Mouse (Mus musculus) liver, embryonic 11.5 days (tissue): ENCODE data around the gene Ifitm6. TPM values are rescaled to one million over a fixed set of nuclear protein-coding genes. Genes with fewer than 3 reads are reported as not detected.
"Not testable (repeated sequence)": the region's sequence is repeated elsewhere in the genome, so short reads cannot be mapped to it uniquely, and the experiment has no call there.

Experiments used
- ATAC-seq: fragments of 200-750 bp; cut with Nextera tagmentation; replicated peaks from 2 replicates; pipeline ENCODE4 v1.8.0; 2017; ENCODE audit warnings: moderate number of reproducible peaks, mild to moderate bottlenecking, moderate TSS enrichment, moderate library complexity; ENCODE audit not compliant: low FRiP score
- DNase-seq: peaks from one replicate; pipeline ENCODE4 v3.0.0-alpha.2; 2017; ENCODE audit warnings: low spot score
- H3K27ac ChIP-seq: fragments of 300-500 bp; sonication (generic); 2 replicates; pipeline ENCODE4 v1.5.1; 2014; ENCODE audit warnings: mild to moderate bottlenecking, low read depth, low read length, control low read depth
- H3K27me3 ChIP-seq: fragments of 300-500 bp; sonication (generic); replicated peaks from 2 replicates; pipeline ENCODE4 v1.6.1; 2014; ENCODE audit warnings: low read length, mixed read lengths; ENCODE audit not compliant: control insufficient read depth, insufficient read depth
- H3K36me3 ChIP-seq: fragments of 300-500 bp; sonication (generic); 2 replicates; pipeline ENCODE4 v1.6.1; 2014; ENCODE audit warnings: mild to moderate bottlenecking, low read length, moderate library complexity, mixed read lengths; ENCODE audit not compliant: control insufficient read depth, insufficient read depth
- H3K4me1 ChIP-seq: fragments of 300-500 bp; sonication (generic); replicated peaks from 2 replicates; pipeline ENCODE4 v1.6.1; 2014; ENCODE audit warnings: low read length, mixed read lengths; ENCODE audit not compliant: control insufficient read depth, insufficient read depth
- H3K4me2 ChIP-seq: fragments of 300-500 bp; sonication (generic); 2 replicates; pipeline ENCODE4 v1.6.1; 2014; ENCODE audit warnings: mild to moderate bottlenecking, control low read depth, moderate library complexity
- H3K4me3 ChIP-seq: fragments of 300-500 bp; sonication (generic); 2 replicates; pipeline ENCODE4 v1.5.1; 2014; ENCODE audit warnings: low read depth, low read length, control low read depth
- H3K9ac ChIP-seq: fragments of 300-500 bp; sonication (generic); 2 replicates; pipeline ENCODE4 v1.6.1; 2014; ENCODE audit warnings: low read depth, low read length, control low read depth
- H3K9me3 ChIP-seq: fragments of 300-500 bp; sonication (generic); 2 replicates; pipeline ENCODE4 v1.6.1; 2016; ENCODE audit warnings: low read length, inconsistent platforms, mixed read lengths; ENCODE audit not compliant: control insufficient read depth
- WGBS: fragments of 180-500 bp; shearing (Covaris S2); extraction: QIAGEN DNeasy Blood & Tissue Kit; methylation state at CpG from one replicate; pipeline ENCODE4 v1.1.7; 2014; 5-methylcytosine and 5-hydroxymethylcytosine counted together
- polyA plus RNA-seq: library from polyadenylated mRNA; unstranded; fragments of >200 nt; fragmentation: Nextera tagmentation; extraction: Ambion mirVana; gene quantifications from 2 replicates; pipeline ENCODE4 v1.2.1, GENCODE M21; 2014

Ifitm6 gene
- polyA plus RNA-seq, 1 experiment from 2014 or later: 0.90 TPM

- Histone ChIP-seq H3K36me3 (no peaks in the 10 kb centered on the region), H3K4me2 (no peak overlapping the region), H3K27ac (no peak overlapping the region), H3K27me3 (no peaks in the 10 kb centered on the region; the same call in 1 of the 2 replicates), H3K4me3 (no peak overlapping the region), H3K9me3 (no peaks in the 10 kb centered on the region), H3K4me1 (peaks cover 11% of the 10 kb centered on the region), H3K9ac (no peak overlapping the region)
- ATAC-seq: no peak
- WGBS: 38% methylated on average over 3 of the region's 3 CpGs
- no peak for DNase-seq
These were observed 42.3 kb downstream of the Ifitm6 start for GRCm38 (mm10) chr7:140975465-140975864.

DNA sequence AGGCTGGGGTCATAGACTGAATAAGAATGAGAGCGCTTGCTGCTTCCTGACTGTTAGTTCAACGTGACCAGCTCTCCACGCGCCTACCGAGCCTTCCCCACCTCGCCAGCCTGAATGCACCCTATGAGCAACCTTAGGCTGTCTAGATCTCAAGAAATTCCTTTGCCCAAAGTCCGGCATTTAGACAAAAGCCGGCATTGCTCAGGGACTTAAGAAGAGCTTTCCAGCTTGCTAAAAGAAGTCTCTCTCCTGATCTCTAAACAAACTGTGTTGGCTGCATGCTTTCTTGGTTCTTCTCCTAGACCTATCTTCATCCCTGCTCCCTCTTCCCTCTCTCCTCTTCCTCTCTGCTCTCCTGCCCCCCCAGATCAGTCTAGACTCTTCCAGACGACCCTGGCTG is 42.8 kb downstream of the Ifitm6 start:
- ATAC-seq (no peak), DNase-seq (no peak)
- H3K4me1 ChIP-seq: peaks cover 11% of the 10 kb centered on the region
- no peak overlapping the region for H3K4me2 ChIP-seq
- H3K27ac ChIP-seq: no peak overlapping the region
- no peaks in the 10 kb centered on the region; the same call in 1 of the 2 replicates for H3K27me3 ChIP-seq
- H3K9me3 ChIP-seq: no peaks in the 10 kb centered on the region
- no peak overlapping the region for H3K9ac ChIP-seq
- H3K36me3 ChIP-seq: no peaks in the 10 kb centered on the region
- 24% methylated on average over 9 of the region's 9 CpGs for WGBS
- H3K4me3 ChIP-seq: no peak overlapping the region

DNA sequence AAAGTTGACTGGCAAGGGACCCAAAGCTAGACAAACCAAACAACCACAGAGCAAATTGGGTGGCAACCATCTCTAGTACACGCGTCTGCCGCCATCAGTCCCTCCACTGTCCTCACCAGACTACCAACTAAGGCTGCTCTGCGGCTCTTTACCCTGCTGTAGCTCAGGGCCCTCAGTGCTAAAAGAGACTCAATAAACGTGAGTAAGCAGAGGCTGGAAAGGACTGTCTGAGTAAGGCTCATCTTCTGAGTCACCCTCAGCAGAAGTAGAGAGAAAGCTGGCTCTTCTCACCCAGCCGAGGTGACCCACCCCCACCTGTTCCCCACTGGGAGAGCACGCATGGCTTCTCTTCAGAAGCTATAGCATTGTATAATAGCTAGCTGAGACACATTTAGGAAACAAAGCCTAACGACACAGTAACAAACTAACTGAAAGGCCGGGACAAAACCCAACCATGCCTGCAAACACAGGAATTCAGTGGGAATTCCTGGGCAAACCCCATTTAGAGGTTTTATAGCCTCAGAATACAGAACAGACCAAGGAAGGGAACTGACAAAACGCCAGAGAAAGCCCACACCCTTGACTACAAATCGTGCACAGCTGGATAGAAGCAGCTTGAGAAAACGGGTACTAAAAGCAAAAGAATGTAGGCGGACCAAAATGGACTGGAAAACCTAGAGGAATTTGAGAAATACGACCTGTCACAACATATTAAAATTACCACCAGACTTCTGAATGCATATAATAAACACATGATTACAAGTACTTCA is 44.1 kb downstream of the Ifitm6 start:
- Histone ChIP-seq H3K4me3 (no peak overlapping the region), H3K27ac (no peak overlapping the region), H3K36me3 (no peaks in the 10 kb centered on the region), H3K9ac (no peak overlapping the region), H3K4me2 (no peak overlapping the region), H3K9me3 (no peaks in the 10 kb centered on the region), H3K27me3 (no peaks in the 10 kb centered on the region), H3K4me1 (peaks cover 11% of the 10 kb centered on the region)
- 49% methylated on average over 14 of the region's 14 CpGs for WGBS
- ATAC-seq (no peak), DNase-seq (no peak)

DNA sequence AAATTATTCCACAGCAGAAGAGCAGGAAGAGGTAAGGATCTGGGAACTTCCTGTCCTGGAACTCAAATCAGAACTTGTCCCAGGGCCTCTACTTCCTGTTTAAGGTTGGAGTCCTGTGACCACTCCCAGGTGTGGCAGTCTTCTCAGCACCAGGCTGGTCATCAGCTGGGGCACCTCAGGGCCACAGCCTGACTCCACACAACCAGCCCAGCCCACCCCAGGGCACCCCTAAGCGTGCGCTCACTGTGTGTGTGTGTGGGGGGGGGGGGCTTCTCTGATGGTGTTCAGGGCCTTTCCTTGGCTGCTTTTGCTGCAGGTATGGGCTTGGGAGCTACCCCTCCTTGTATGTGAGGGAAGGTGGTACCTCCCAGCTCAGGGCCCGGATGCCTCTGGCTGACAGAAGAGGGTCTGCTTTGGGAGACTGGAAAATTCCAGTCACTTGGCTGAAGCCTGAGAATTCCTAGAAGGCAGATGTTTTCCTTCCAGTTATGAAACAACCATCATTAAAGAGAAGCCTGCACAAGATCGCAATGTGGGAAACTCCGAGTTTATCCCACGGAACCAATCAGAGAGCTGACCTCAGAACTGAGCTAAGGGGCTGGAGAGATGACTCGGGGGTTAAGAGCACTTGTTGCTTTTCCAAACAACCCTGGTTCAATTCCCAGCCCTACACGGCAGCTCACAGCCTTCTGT is 46.1 kb downstream of the Ifitm6 start:
- ATAC-seq: no peak; the same call in 1 of the 2 replicates
- Histone ChIP-seq H3K36me3 (no peaks in the 10 kb centered on the region), H3K4me2 (no peak overlapping the region), H3K27ac (peak overlapping the region; percentile 41; the same call in 1 of the 2 replicates), H3K4me1 (peaks cover 11% of the 10 kb centered on the region), H3K9me3 (no peaks in the 10 kb centered on the region), H3K9ac (no peak overlapping the region), H3K27me3 (no peaks in the 10 kb centered on the region), H3K4me3 (no peak overlapping the region)
- DNase-seq: no peak
- 73% methylated on average over 8 of the region's 8 CpGs for whole genome bisulfite sequencing

DNA sequence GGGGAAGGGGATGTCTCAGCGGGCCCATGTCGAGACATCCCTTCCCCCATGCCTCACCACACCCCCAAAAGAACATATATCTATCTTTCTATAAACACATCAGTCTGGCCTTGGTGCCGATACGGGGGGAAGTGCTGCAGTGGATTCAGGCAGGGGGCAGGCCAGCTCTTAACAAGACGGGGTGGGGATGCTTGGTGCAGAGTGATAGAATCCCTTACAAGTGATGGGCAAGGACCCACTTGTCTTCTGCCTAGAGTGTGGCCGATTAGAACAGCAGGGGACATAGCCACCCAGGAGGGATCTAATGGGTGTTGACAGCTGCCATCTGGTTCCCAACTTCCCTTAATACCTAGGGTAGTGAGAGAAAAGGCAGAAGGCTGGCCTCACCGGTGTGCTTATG is 46.8 kb downstream of the Ifitm6 start:
- Histone ChIP-seq H3K4me2 (no peak overlapping the region), H3K27ac (no peak overlapping the region), H3K27me3 (no peaks in the 10 kb centered on the region), H3K4me3 (no peak overlapping the region), H3K4me1 (peaks cover 11% of the 10 kb centered on the region), H3K9ac (no peak overlapping the region), H3K9me3 (no peaks in the 10 kb centered on the region), H3K36me3 (no peaks in the 10 kb centered on the region)
- DNase-seq: no peak
- no peak for ATAC-seq
- WGBS: 41% methylated on average over 7 of the region's 7 CpGs

DNA sequence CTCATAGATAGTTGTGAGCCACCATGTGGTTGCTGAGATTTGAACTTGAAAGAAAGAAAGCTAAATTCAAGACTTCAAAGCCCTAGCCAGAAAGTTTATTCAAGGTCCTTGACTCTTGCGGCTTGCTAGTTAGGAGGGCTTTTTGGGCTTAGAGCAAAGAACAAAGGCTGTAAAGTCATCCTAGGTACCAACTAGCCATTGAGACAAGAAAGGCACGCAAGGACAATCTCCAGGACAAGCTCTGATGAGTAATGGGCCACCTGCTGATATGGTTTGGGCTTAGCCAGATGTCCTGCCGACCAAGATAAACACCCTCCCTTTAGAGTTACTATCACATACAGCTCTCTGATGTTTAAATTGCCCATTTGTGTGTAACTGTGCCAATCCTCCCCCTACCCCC is 49.0 kb downstream of the Ifitm6 start:
- WGBS: 20% methylated on average over 3 of the region's 3 CpGs
- not testable (repeated sequence) for H3K9me3 ChIP-seq, H3K27ac ChIP-seq, H3K27me3 ChIP-seq, DNase-seq, H3K36me3 ChIP-seq, ATAC-seq, H3K4me3 ChIP-seq, H3K9ac ChIP-seq, H3K4me2 ChIP-seq
- H3K4me1 ChIP-seq: peaks cover 11% of the 10 kb centered on the region

DNA sequence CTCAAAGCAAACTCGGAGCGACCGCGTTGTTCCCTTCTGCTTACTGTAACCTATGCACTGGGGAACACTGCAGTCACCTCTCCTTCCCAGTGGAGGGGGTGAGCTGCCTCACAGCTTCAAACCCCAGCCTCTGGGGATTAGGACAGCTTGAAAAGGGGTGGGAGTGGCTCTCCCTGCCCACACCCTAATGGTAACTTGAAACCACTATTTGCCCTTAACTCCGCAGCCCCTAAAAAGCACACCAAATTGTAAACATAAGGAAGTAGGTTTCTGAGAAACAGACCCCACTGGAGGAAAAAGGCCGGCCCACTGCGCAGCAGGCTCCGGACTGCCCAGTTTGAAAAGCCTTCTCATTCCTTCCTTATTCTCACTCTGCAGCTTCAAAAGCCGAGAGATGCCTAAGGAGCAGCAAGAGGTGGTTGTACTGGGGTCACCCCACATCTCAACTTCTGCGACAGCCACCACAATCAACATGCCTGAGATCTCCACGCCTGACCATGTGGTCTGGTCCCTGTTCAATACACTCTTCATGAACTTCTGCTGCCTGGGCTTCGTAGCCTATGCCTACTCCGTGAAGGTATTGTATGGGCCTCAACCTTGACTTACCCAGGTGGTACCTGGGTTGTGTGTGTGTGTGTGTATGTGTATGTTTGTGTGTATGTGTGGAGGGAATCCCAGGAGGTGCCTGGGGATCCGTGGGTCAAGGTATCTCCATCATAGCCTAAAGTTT is 49.7 kb downstream of the Ifitm6 start:
- Histone ChIP-seq H3K9ac (no peak overlapping the region), H3K27ac (no peak overlapping the region), H3K4me1 (peaks cover 11% of the 10 kb centered on the region), H3K9me3 (no peaks in the 10 kb centered on the region), H3K36me3 (no peaks in the 10 kb centered on the region), H3K4me2 (peak overlapping the region; percentile 23; the same call in 1 of the 2 replicates), H3K27me3 (no peaks in the 10 kb centered on the region), H3K4me3 (no peak overlapping the region)
- DNase-seq (no peak), ATAC-seq (0 out of 2 replicates have a peak, but pooled peaks have one; percentile 20)
- 16% methylated on average over 14 of the region's 14 CpGs for WGBS

DNA sequence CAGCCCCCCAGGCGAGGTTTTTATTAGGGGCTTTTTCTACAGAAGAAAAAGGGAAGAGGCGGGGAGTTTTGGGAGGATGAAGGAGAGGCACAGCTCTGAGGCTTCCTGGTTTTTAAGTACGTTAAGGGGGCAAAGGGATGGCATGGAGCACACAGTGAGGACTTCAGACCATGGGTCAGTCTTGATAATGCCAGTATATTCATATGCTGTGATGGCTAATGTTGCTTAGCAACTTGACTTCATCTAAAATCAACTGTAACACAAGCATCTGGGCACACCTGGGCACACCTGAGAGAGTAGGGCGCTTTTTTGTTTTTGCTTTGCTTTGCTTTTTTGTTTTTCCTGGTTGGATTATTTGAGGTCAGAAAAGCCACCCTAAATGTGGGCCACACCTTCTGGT is 50.8 kb downstream of the Ifitm6 start, which contains the start of gene Ifitm1:
TSS of gene Ifitm1 (plus strand) at position 301 of the 400 bp plus-strand sequence.
- Histone ChIP-seq H3K36me3 (no peaks in the 10 kb centered on the region), H3K27ac (no peak within 1 kb of the TSS), H3K27me3 (no peaks in the 10 kb centered on the region), H3K4me3 (no peak within 1 kb of the TSS), H3K9me3 (no peaks in the 10 kb centered on the region), H3K4me2 (no peak within 1 kb of the TSS), H3K9ac (no peak within 1 kb of the TSS), H3K4me1 (peaks cover 11% of the 10 kb centered on the region)
- DNase-seq (no peak), ATAC-seq (no peak)
- WGBS: 81% methylated on average over 4 of the region's 4 CpGs
